Mouse (Mus musculus): ENCODE data around the gene Smn1. TPM values are rescaled to one million over a fixed set of nuclear protein-coding genes. Genes with fewer than 3 reads are reported as not detected.

The Smn1 gene
- 37.3 TPM for polyA plus RNA-seq (2014; fragmentation: Illumina TruSeq; extraction: RNeasy Lipid Tissue Mini Kit (QIAGEN cat#74804); ENCODE audit: low read depth, low replicate concordance)

GRCm38 (mm10) chr13:100124423-100125257 is at the start of gene Smn1:
TSS of gene Smn1 (plus strand) at chr13:100124852.

DNA sequence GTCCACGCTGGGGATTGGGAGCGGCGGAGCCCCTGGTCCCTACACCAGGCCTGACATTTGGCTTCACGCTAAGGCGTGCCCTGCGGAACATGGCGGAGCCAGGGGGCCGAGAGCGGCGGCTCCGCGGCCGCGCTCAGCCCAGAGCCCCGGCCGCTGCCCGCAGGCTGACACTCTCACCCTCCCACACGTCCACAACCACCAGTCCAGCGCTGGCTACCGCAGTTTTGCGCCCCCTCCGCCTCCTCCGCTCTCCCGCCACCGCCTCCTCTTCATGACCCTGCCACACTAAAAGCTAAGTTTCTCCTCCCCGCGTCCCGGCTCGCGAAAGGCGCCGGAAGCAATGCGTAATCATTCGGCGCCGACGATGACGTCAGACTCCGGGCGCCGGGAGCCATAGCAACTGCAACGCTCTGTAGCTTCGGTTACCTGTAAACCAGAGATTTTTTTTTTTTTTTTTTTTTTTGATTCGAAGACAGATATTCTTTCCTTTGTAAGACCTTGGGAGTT is 20.9 kb upstream of the Smn1 start, which contains the start of gene Bdp1:
Bdp1 (minus strand) TSS at position 323 of the 507 bp plus-strand sequence.

DNA sequence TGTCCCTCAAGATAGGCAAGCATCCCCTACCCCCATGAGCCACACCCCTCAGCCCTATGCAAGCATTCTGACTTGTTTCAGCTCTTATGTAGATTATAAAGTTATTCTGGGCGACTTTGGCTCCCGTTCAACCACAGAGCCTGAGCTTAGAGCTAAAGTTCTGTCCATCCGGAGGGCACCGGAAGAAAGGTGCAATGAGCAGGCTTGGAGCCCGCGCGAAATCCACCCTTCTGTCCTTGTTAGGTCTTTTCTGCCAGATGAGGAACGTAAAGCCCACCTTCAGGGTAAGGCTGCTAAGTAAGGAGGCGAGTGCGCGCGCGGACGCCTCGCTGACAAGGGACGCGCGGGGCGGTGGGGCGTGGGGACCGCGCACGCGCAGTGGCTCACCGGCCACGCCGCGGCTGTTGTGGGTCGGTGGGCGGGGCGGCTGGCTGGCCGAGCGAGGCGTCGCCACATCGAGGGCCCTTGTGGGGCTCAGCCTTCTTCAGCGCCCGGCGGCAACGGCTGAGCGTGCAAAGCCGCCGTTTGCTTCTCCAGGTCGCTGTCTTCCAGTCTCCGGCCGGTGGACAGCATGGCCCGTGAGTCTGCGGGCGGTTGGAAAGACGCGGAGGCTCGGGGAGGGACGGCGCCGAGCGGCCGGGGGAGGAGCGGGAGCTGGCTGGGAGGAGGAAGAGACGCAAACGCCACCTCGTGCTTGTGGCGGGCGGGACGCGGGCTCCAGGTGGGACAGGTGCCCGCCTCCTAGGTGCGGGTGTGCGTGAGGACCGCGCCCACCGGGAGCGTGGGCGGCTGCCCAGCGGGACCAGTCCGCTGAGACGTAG is 16.8 kb upstream of the Smn1 start, which contains the start of gene Serf1:
Serf1 (plus strand) TSS at position 361 of the 821 bp plus-strand sequence.

Other genes starting within 250 kb of the Smn1 start
- not detected for gene Cartpt, start 223.8 kb upstream of the Smn1 start, polyA plus RNA-seq (2014; fragmentation: Illumina TruSeq; extraction: RNeasy Lipid Tissue Mini Kit (QIAGEN cat#74804); ENCODE audit: low read depth, low replicate concordance)
- gene Mccc2, start 109.2 kb upstream of the Smn1 start, polyA plus RNA-seq (2014; fragmentation: Illumina TruSeq; extraction: RNeasy Lipid Tissue Mini Kit (QIAGEN cat#74804); ENCODE audit: low read depth, low replicate concordance) = 214 TPM
- 32.2 TPM for gene Bdp1, start 20.8 kb upstream of the Smn1 start, polyA plus RNA-seq (2014; fragmentation: Illumina TruSeq; extraction: RNeasy Lipid Tissue Mini Kit (QIAGEN cat#74804); ENCODE audit: low read depth, low replicate concordance)
- gene Serf1, start 16.8 kb upstream of the Smn1 start, polyA plus RNA-seq (2014; fragmentation: Illumina TruSeq; extraction: RNeasy Lipid Tissue Mini Kit (QIAGEN cat#74804); ENCODE audit: low read depth, low replicate concordance) = 96.8 TPM
- gene Naip2, start 77.2 kb downstream of the Smn1 start, polyA plus RNA-seq (2014; fragmentation: Illumina TruSeq; extraction: RNeasy Lipid Tissue Mini Kit (QIAGEN cat#74804); ENCODE audit: low read depth, low replicate concordance) = 2.1 TPM
- gene Naip5, start 121.5 kb downstream of the Smn1 start, polyA plus RNA-seq (2014; fragmentation: Illumina TruSeq; extraction: RNeasy Lipid Tissue Mini Kit (QIAGEN cat#74804); ENCODE audit: low read depth, low replicate concordance) = 0.77 TPM
- gene Naip6, start 192.8 kb downstream of the Smn1 start, polyA plus RNA-seq (2014; fragmentation: Illumina TruSeq; extraction: RNeasy Lipid Tissue Mini Kit (QIAGEN cat#74804); ENCODE audit: low read depth, low replicate concordance) = 0.32 TPM

Measured in kidney, adult 10 weeks (tissue).